Mouse (Mus musculus) embryonic facial prominence, embryonic 12.5 days (tissue): ENCODE results near the gene Nsg2. TPM values are rescaled to one million over a fixed set of nuclear protein-coding genes. Genes with fewer than 3 reads are reported as not detected.

Experiments used
- ATAC-seq: fragments of 200-750 bp; cut with Nextera tagmentation; 2 replicates; pipeline ENCODE4 v1.8.0; 2017; ENCODE audit not compliant: insufficient number of reproducible peaks, insufficient read depth, low FRiP score, low TSS enrichment
- H3K27ac ChIP-seq: fragments of 300-500 bp; sonication (generic); 2 replicates; pipeline ENCODE4 v1.5.1; 2016; ENCODE audit warnings: mild to moderate bottlenecking
- H3K27me3 ChIP-seq: fragments of 300-500 bp; sonication (generic); 2 replicates; pipeline ENCODE4 v1.6.1; 2016; ENCODE audit warnings: mild to moderate bottlenecking, moderate library complexity
- H3K36me3 ChIP-seq: fragments of 300-500 bp; sonication (generic); 2 replicates; pipeline ENCODE4 v1.6.1; 2016; ENCODE audit warnings: mild to moderate bottlenecking
- H3K4me1 ChIP-seq: fragments of 300-500 bp; sonication (generic); 2 replicates; pipeline ENCODE4 v1.6.1; 2016
- H3K4me2 ChIP-seq: fragments of 300-500 bp; sonication (generic); replicated peaks from 2 replicates; pipeline ENCODE4 v1.6.1; 2016; ENCODE audit warnings: mild to moderate bottlenecking, moderate library complexity
- H3K4me3 ChIP-seq: fragments of 300-500 bp; sonication (generic); 2 replicates; pipeline ENCODE4 v1.5.1; 2016; ENCODE audit warnings: mild to moderate bottlenecking
- H3K9ac ChIP-seq: fragments of 300-500 bp; sonication (generic); 2 replicates; pipeline ENCODE4 v1.6.1; 2016; ENCODE audit warnings: mild to moderate bottlenecking, moderate library complexity
- H3K9me3 ChIP-seq: fragments of 300-500 bp; sonication (generic); 2 replicates; pipeline ENCODE4 v1.6.1; 2016; ENCODE audit warnings: mild to moderate bottlenecking, moderate library complexity
- WGBS: fragments of 180-500 bp; shearing (Covaris S2); methylation state at CpG from one replicate; pipeline ENCODE4 v1.1.7; 2016; 5-methylcytosine and 5-hydroxymethylcytosine counted together
- polyA plus RNA-seq: library from polyadenylated mRNA; unstranded; fragments of >200 nt; fragmentation: Nextera tagmentation; extraction: Ambion mirVana; gene quantifications from 2 replicates; pipeline ENCODE4 v1.2.1, GENCODE M21; 2016

Gene Nsg2
- polyA plus RNA-seq, 1 experiment from 2014 or later: 14.5 TPM

GRCm38 (mm10) chr11:32087779-32088442 is 87.6 kb downstream of the Nsg2 start:
- peaks cover 12% of the 10 kb centered on the region for H3K4me1 ChIP-seq
- H3K27ac ChIP-seq: no peak overlapping the region
- H3K4me2 ChIP-seq: no peak overlapping the region
- 73% methylated on average over 9 of the region's 9 CpGs for WGBS
- no peak overlapping the region for H3K4me3 ChIP-seq
- no peaks in the 10 kb centered on the region for H3K27me3 ChIP-seq
- no peaks in the 10 kb centered on the region for H3K9me3 ChIP-seq
- no peak for ATAC-seq
- no peak overlapping the region for H3K9ac ChIP-seq
- no peaks in the 10 kb centered on the region for H3K36me3 ChIP-seq

GRCm38 (mm10) chr11:32095793-32096192 is 95.5 kb downstream of the Nsg2 start:
- H3K27ac ChIP-seq: no peak overlapping the region
- H3K36me3 ChIP-seq: no peaks in the 10 kb centered on the region
- no peaks in the 10 kb centered on the region for H3K9me3 ChIP-seq
- no peaks in the 10 kb centered on the region for H3K4me1 ChIP-seq
- no peak overlapping the region for H3K4me3 ChIP-seq
- 75% methylated on average over 4 of the region's 4 CpGs for WGBS
- no peak for ATAC-seq
- no peak overlapping the region for H3K9ac ChIP-seq
- no peak overlapping the region for H3K4me2 ChIP-seq
- H3K27me3 ChIP-seq: no peaks in the 10 kb centered on the region

GRCm38 (mm10) chr11:32096346-32096745 is 96.1 kb downstream of the Nsg2 start:
- no peaks in the 10 kb centered on the region for H3K9me3 ChIP-seq
- WGBS: 87% methylated on average over 6 of the region's 6 CpGs
- H3K27ac ChIP-seq: no peak overlapping the region
- H3K4me1 ChIP-seq: no peaks in the 10 kb centered on the region
- H3K9ac ChIP-seq: no peak overlapping the region
- no peaks in the 10 kb centered on the region for H3K36me3 ChIP-seq
- H3K27me3 ChIP-seq: no peaks in the 10 kb centered on the region
- H3K4me2 ChIP-seq: no peak overlapping the region
- no peak for ATAC-seq
- no peak overlapping the region for H3K4me3 ChIP-seq

GRCm38 (mm10) chr11:32101059-32101632 is 100.9 kb downstream of the Nsg2 start:
- Histone ChIP-seq H3K9ac (no peak overlapping the region), H3K4me1 (peaks cover 5% of the 10 kb centered on the region; the same call in 1 of the 2 replicates), H3K4me2 (no peak overlapping the region), H3K9me3 (no peaks in the 10 kb centered on the region), H3K4me3 (no peak overlapping the region), H3K36me3 (no peaks in the 10 kb centered on the region), H3K27ac (no peak overlapping the region), H3K27me3 (no peaks in the 10 kb centered on the region)
- no peak for ATAC-seq
- WGBS: 59% methylated on average over 3 of the region's 3 CpGs

GRCm38 (mm10) chr11:32102976-32103375 is 102.7 kb downstream of the Nsg2 start:
- Histone ChIP-seq H3K4me1 (peaks cover 8% of the 10 kb centered on the region; the same call in 1 of the 2 replicates), H3K9me3 (no peaks in the 10 kb centered on the region), H3K4me3 (no peak overlapping the region), H3K9ac (no peak overlapping the region), H3K27ac (no peak overlapping the region), H3K4me2 (peak overlapping the region; percentile 25), H3K36me3 (no peaks in the 10 kb centered on the region), H3K27me3 (no peaks in the 10 kb centered on the region)
- peak; percentile 29; the same call in 1 of the 2 replicates for ATAC-seq
- WGBS: 14% methylated on average over 12 of the region's 12 CpGs

GRCm38 (mm10) chr11:32104406-32105116 is 104.3 kb downstream of the Nsg2 start:
- Histone ChIP-seq H3K27me3 (no peaks in the 10 kb centered on the region), H3K9me3 (no peaks in the 10 kb centered on the region), H3K36me3 (no peaks in the 10 kb centered on the region), H3K27ac (no peak overlapping the region), H3K4me2 (no peak overlapping the region), H3K4me1 (peaks cover 8% of the 10 kb centered on the region; the same call in 1 of the 2 replicates), H3K4me3 (no peak overlapping the region), H3K9ac (no peak overlapping the region)
- WGBS: 53% methylated on average over 9 of the region's 9 CpGs
- ATAC-seq: no peak

- no peak for ATAC-seq
- Histone ChIP-seq H3K4me3 (no peak overlapping the region), H3K27me3 (no peaks in the 10 kb centered on the region), H3K4me2 (no peak overlapping the region), H3K9me3 (no peaks in the 10 kb centered on the region), H3K9ac (0 out of 2 replicates have a peak overlapping the region, but pooled peaks have one; percentile 12), H3K36me3 (no peaks in the 10 kb centered on the region), H3K4me1 (peaks cover 8% of the 10 kb centered on the region; the same call in 1 of the 2 replicates), H3K27ac (no peak overlapping the region; the same call in 1 of the 2 replicates)
- 29% methylated on average over 10 of the region's 10 CpGs for WGBS
These were observed 105.7 kb downstream of the Nsg2 start for GRCm38 (mm10) chr11:32105750-32106646.

- no peaks in the 10 kb centered on the region for H3K27me3 ChIP-seq
- H3K9ac ChIP-seq: no peak overlapping the region
- no peak overlapping the region for H3K27ac ChIP-seq
- WGBS: 89% methylated on average over 4 of the region's 4 CpGs
- H3K36me3 ChIP-seq: no peaks in the 10 kb centered on the region
- peaks cover 8% of the 10 kb centered on the region; the same call in 1 of the 2 replicates for H3K4me1 ChIP-seq
- H3K9me3 ChIP-seq: no peaks in the 10 kb centered on the region
- ATAC-seq: no peak
- no peak overlapping the region for H3K4me2 ChIP-seq
- H3K4me3 ChIP-seq: no peak overlapping the region
These were observed 106.4 kb downstream of the Nsg2 start for GRCm38 (mm10) chr11:32106647-32106985.

- H3K27me3 ChIP-seq: no peaks in the 10 kb centered on the region
- no peak overlapping the region for H3K9ac ChIP-seq
- H3K4me3 ChIP-seq: no peak overlapping the region
- H3K27ac ChIP-seq: no peak overlapping the region
- peaks cover 9% of the 10 kb centered on the region; the same call in 1 of the 2 replicates for H3K4me1 ChIP-seq
- no peaks in the 10 kb centered on the region for H3K36me3 ChIP-seq
- H3K4me2 ChIP-seq: no peak overlapping the region
- 72% methylated on average over 8 of the region's 8 CpGs for WGBS
- ATAC-seq: no peak
- no peaks in the 10 kb centered on the region for H3K9me3 ChIP-seq
These were observed 108.2 kb downstream of the Nsg2 start for GRCm38 (mm10) chr11:32108441-32108840.
